Mouse (Mus musculus) gastrocnemius, postnatal 25 days (tissue): Measurements from ENCODE around the gene Bmp6. TPM values are rescaled to one million over a fixed set of nuclear protein-coding genes. Genes with fewer than 3 reads are reported as not detected.
A peak's percentile ranks its signal among the peaks of the same experiment; 100 is the strongest.

Experiments
- DNase-seq: peaks from one replicate; pipeline ENCODE4 v3.0.0; 2022
- long read RNA-seq, 2 experiments: library from polyadenylated mRNA; stranded (forward); transcript quantifications; one replicate each; pipeline ENCODE4 v2.0.0; 2021
- total RNA-seq, 2 experiments: library from RNA; stranded (reverse); gene quantifications; 1 replicate in 1 of 2; 2 replicates in 1 of 2; pipeline ENCODE4 v1.2.3; 2021

Gene Bmp6
- 1 to 10 TPM; 8.5 to 8.8 TPM for total RNA-seq
- long read RNA-seq, experiment 1, transcript Bmp6-201 (7 exons, 3,593 nt) = major isoform, 8 of 10 reads
- long read RNA-seq, experiment 1, partial matches to known transcripts = 1 of 10 reads
- long read RNA-seq, experiment 1, other reads (novel, unspliced or antisense) = 1 of 10 reads
- long read RNA-seq, experiment 2, transcript Bmp6-201 (7 exons, 3,593 nt) = major isoform, 7 of 7 reads
- long read RNA-seq, experiment 2, partial matches to known transcripts = 0 of 7 reads
- long read RNA-seq, experiment 2, other reads (novel, unspliced or antisense) = 0 of 7 reads

DNA sequence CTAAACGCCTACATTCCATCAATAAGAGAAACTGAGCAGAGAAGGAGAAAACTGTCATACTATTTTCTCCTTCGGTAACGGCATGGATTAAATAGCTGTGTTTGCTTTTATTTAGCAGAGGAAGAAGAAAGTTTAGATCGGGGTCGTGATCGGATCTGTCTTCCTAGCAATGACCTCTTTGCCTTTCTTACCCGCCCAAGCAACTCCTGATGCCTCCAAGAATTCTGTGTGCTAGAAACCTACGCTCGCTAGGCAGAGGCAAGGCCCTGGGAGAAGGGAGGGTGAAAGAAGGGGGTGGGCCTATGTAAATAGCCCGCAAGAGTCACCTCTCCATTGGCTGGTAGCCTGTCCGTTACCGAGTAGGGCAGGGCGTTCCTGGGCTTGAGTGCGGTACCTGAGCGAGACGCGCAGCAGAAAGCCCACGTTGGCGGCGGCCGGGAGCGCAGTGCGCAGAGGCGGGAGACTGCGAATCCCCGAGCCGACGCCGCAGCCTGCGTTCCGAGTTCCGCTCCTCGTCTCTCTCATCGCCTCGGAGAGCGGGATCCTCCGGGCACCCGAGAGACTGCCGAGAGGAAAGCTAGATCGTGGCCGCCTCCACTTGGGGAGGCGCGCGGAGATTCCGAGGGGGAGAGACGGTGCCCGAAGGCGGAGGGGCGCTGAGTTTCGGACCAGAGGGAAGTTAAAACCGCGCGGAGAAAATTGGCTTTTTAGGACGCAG is at the start of gene Bmp6:
TSS of gene Bmp6 (plus strand) at position 395 of the 718 bp plus-strand sequence.
- DNase-seq = peak; percentile 80

- no peak for DNase-seq
Observed at GRCm38 (mm10) chr13:38296166-38296565, 48.7 kb upstream of the Bmp6 start.

DNA sequence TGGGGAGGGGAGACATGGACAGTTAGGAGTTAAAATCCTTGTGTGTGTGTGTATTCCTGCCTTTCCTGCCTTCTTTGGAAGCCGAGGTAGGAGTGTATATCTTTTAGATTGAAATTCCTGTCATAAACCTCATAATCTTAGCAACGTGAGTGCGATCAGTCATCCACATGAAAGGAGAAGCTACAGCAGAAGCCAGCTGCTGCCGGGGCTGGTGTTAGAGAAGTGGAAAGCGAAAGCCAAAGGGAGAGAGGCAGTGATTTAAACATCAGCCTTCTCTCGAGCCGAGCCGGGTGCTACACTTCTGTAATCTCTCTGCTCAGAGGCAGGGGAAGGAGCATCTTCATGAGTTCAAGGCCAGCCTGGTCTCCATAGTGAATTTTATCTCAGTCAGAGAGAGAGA is 48.3 kb upstream of the Bmp6 start:
- no peak for DNase-seq

DNA sequence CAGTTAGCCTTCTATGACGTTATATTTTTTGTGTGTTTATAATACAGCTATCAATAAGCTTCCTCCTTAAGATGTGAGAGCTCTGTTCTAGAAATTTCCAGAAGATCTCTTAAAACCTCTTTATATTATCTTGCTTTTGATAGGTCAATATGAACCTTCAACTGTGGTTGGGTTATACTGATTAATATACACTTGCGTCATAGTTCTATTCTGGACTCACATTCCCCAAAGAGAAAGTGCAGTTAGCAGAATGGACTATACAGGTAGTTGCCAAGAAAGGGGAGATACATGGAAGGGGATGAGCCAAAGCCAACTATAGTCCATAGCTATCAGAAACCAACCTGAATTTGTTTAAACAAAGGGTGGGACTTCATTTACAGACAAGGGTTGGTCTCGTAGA is 33.8 kb upstream of the Bmp6 start:
- no peak for DNase-seq

DNA sequence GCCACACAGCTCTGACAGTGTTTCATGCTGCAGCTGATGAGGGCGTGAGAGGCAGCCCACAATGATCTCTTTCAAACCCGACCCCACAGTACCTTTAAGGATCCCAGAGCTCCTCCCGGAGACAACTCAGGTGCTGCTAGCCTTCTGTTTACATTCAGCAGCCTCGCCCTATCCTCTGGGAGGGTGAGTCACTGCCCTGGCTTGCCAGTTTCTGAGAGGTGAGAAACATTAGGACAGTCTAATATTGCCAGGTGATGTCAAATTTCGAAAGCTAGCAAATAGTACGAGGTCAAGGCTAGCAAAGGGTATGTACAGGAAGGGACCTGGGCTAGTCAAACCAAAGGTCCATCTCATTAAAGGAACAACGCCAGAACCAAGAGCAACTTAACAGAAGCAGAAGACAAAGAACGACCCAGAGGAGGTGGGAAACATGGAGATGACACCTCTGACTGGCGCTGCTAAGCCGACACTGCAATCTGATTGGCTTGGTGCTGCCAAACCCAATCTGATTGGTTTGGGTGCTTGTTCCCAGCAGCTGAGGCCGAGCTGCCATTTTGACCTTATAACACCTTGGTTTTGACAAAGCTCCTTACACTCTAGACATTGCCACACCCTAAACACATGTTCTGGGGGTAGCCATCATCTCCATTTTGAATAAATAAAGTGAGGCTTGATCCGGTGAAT is 32.4 kb upstream of the Bmp6 start:
- DNase-seq = no peak

DNA sequence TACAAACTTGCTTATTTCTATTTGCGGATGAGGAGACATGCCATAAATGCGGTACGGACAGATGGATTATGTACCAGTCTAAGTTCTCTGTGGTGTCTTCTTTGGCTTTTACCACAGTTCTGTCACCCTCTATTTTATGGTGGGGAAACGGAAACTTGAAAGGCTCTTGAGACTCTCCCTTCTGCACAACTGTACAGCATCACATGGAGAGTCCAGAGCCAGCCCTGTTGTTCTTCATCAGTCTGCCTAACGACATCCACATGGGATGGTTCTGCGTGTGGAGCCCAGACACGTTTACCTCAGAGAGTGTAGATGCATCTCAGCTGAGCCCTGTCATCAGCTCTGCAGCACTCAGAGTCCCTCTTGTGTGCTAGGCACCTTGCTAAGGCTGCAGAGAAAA is 30.3 kb upstream of the Bmp6 start:
- DNase-seq = no peak

DNA sequence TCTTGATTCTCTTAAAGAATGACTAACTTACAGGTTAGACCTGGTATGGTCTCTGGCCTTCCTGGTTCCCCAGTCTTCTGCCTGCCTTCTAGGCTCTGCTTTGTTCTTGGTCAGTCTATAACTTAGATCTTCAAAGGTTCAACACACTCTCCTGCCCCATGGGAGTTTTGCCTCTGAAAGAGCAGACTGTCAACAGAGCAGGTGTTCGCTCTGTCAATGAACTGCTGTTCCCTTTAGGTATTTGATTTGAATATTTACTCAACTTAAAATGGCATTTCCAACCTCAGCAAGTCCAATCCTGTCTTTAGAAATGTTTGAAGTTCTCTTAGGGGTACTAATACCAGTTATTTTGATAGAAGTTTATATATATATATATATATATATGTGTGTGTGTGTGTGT is 26.5 kb upstream of the Bmp6 start:
- no peak for DNase-seq

- DNase-seq = no peak
Observed at GRCm38 (mm10) chr13:38320354-38320753, 24.6 kb upstream of the Bmp6 start.

GRCm38 (mm10) chr13:38324452-38324851 is 20.5 kb upstream of the Bmp6 start:
- DNase-seq = no peak

- DNase-seq = no peak
Observed at GRCm38 (mm10) chr13:38327377-38327776, 17.5 kb upstream of the Bmp6 start.

DNA sequence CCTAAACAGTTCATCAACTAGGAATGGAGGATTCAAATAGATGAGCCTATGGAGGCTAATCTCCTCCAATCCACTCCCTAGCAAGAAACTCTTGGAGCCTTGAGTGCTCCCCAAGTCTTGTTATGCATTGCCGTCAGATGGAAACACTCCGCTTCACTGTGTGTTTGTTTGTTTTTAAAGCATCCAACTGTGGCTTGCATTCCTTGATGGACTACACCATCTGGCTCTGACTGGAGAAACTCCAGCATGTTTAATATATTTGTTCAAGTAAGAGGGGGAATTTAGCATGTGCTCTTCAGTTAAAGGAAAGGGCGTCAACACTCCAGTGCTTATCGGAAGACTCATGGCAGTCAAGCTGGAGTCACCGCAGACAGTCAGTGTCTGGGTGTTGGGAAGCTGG is 11.4 kb upstream of the Bmp6 start:
- no peak for DNase-seq

DNA sequence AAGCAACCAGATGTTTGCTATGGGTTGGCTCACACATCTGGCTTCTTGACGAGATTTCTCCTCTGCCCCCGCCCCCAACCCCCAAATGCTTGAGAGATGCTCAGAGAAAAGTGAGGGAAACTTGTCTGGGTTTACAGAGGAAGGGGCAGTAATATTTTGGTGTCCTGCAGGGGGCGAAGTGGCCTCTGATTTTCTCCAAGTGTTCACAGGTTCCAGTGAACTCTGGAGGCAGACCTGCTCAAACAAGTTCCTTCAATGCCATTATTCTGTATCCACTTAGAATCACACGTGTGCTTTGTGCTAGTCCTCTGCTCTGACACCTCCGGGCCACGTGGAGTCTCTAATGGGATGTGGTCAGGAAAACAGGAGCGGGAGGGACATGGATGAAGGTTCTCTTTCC is 2.3 kb upstream of the Bmp6 start:
- DNase-seq = peak; percentile 38

GRCm38 (mm10) chr13:38343202-38343601 is 1.7 kb upstream of the Bmp6 start:
- DNase-seq = no peak

GRCm38 (mm10) chr13:38345431-38345820 is 519 bp downstream of the Bmp6 start:
- DNase-seq = peak; percentile 11

DNA sequence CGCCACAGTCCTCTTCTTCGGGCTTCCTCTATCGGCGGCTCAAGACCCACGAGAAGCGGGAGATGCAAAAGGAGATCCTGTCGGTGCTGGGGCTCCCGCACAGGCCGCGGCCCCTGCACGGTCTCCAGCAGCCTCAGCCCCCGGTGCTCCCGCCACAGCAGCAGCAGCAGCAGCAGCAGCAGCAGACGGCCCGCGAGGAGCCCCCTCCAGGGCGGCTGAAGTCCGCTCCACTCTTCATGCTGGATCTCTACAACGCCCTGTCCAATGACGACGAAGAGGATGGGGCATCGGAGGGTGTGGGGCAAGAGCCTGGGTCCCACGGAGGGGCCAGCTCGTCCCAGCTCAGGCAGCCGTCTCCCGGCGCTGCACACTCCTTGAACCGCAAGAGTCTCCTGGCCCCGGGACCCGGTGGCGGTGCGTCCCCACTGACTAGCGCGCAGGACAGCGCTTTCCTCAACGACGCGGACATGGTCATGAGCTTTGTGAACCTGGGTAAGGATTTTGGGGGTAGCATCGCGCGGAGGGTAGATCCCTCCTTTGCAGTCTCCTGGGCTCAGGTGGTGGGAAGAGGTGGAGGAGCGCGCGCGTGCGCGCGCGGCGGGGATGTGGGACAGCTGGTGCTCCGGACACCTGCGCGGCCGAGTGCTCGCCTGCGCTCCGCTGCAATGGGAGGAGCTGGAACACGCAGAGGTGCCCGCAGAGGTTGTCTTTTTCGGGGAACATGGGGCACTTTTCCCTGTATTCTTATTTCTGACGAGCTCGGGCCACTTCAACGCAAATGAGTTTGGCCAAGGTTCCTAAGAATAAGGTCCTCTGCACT is 1.4 kb downstream of the Bmp6 start:
- peak; percentile 14 for DNase-seq

- peak; percentile 13 for DNase-seq
Observed at GRCm38 (mm10) chr13:38347021-38347774, 2.3 kb downstream of the Bmp6 start.

GRCm38 (mm10) chr13:38347775-38348135 is 2.8 kb downstream of the Bmp6 start:
- peak; percentile 17 for DNase-seq

DNA sequence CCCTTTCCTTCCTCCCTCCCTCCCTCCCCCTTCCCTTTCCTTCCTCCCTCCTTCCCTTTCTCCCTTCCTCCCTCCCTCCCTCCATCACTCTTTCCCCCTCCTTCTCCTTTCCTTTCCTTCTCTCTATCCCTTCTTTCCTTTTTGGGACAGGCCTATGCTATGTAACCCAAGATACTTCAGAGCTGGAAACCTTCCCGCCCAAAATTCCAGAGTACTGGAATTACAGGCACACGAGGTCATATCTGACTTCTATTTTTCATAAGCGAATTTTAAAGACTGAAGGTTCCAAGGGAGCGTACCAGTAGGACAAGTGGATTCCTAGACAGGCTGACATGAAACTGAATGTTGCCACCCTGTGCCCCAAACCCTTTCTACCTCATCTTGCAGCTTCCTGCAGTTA is 4.1 kb downstream of the Bmp6 start:
- no peak for DNase-seq

DNA sequence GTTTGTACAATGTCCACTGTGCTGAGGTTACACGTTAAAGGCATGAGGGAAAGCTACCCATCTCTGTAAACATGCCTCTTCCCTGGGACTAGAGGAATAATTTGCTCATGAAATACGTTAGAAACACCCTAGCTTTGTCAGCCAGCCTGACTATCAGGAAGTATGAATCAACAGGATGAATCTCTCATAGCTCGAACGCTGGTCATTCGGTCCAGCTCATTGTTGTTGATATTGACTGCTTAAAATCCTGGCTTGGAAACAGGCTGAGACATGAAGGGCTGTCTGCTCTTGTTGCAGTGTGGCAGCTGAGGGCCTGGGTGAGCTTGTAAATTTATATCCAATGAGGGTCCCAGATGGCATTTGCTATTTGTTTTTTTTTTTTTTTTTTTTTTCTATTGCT is 4.9 kb downstream of the Bmp6 start:
- no peak for DNase-seq

- DNase-seq = no peak
Observed at GRCm38 (mm10) chr13:38351996-38352395, 7.1 kb downstream of the Bmp6 start.

DNA sequence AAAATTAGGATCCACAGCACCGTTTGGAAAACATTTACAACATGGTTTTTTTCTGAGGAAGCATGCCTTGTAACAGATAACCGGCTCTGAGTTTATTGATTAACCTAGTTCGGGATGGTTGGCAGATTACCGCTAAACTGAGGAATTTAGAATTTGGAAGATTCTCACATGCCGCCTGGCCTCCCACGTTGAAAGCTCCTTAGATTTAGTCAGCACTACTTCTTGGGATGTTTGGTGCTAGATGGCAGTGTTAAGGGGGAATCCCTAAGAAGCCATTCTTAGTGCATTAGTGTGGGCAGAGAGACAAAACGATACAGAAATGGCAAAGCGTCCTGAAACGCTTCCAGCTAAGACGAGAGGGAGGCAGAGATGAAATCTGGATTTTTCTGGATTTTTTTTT is 8.1 kb downstream of the Bmp6 start:
- no peak for DNase-seq
